Mouse (Mus musculus) heart, embryonic 12.5 days (tissue): ENCODE data around the gene 6430628N08Rik. TPM values are rescaled to one million over a fixed set of nuclear protein-coding genes. Genes with fewer than 3 reads are reported as not detected.

Experiments
- ATAC-seq: fragments of 200-750 bp; cut with Nextera tagmentation; 2 replicates; pipeline ENCODE4 v1.8.0; 2017; ENCODE audit warnings: moderate TSS enrichment, moderate library complexity; ENCODE audit not compliant: insufficient number of reproducible peaks, low FRiP score
- H3K27ac ChIP-seq: fragments of 300-500 bp; sonication (generic); 2 replicates; pipeline ENCODE4 v1.5.1; 2016; ENCODE audit warnings: mild to moderate bottlenecking, moderate library complexity; ENCODE audit not compliant: poor library complexity, severe bottlenecking
- H3K27me3 ChIP-seq: fragments of 300-500 bp; sonication (generic); replicated peaks from 2 replicates; pipeline ENCODE4 v1.6.1; 2016; ENCODE audit warnings: mild to moderate bottlenecking, moderate library complexity
- H3K36me3 ChIP-seq: fragments of 300-500 bp; sonication (generic); 2 replicates; pipeline ENCODE4 v1.6.1; 2016; ENCODE audit warnings: mild to moderate bottlenecking, moderate library complexity
- H3K4me1 ChIP-seq: fragments of 300-500 bp; sonication (generic); replicated peaks from 2 replicates; pipeline ENCODE4 v1.6.1; 2016; ENCODE audit warnings: mild to moderate bottlenecking
- H3K4me2 ChIP-seq: fragments of 300-500 bp; sonication (generic); 2 replicates; pipeline ENCODE4 v1.6.1; 2016; ENCODE audit warnings: mild to moderate bottlenecking, moderate library complexity
- H3K4me3 ChIP-seq: fragments of 300-500 bp; sonication (generic); 2 replicates; pipeline ENCODE4 v1.5.1; 2016; ENCODE audit warnings: mild to moderate bottlenecking
- H3K9ac ChIP-seq: fragments of 300-500 bp; sonication (generic); 2 replicates; pipeline ENCODE4 v1.6.1; 2016; ENCODE audit warnings: mild to moderate bottlenecking, moderate library complexity
- H3K9me3 ChIP-seq: fragments of 300-500 bp; sonication (generic); replicated peaks from 2 replicates; pipeline ENCODE4 v1.6.1; 2016; ENCODE audit warnings: mild to moderate bottlenecking, moderate library complexity
- WGBS: fragments of 180-500 bp; shearing (Covaris S2); methylation state at CpG from one replicate; pipeline ENCODE4 v1.1.7; 2016; 5-methylcytosine and 5-hydroxymethylcytosine counted together
- polyA plus RNA-seq: library from polyadenylated mRNA; unstranded; fragments of >200 nt; fragmentation: Nextera tagmentation; extraction: Ambion mirVana; gene quantifications from 2 replicates; pipeline ENCODE4 v1.2.1, GENCODE M21; 2016

Gene 6430628N08Rik
- polyA plus RNA-seq, result not detected in 2 replicates

DNA sequence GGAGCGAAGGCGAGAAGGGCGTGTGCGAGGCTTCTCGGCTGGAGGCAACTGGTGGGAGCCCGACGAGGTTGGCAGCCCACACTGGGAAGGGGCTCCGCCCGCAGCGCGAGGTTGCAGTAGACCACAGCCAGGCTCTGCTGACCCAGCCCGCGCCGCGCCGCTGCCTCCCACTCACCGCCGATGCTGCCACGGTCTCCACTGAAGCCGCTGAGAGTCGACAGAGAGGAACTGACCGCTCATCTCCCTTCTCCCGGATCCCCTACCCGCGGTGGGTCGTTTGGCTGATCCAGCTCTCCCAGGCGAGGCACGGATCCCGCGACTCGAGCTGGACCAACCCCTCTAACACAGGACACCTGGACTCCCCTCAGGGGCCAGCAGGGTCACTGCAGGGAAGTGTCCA, at the start of gene 6430628N08Rik:
Gene 6430628N08Rik, plus strand, starts transcription at position 113 of the 400 bp plus-strand sequence.
- H3K27me3 ChIP-seq, result peaks cover 82% of the 10 kb centered on the region
- WGBS, result under 1% methylated on average over 31 of the region's 31 CpGs

DNA sequence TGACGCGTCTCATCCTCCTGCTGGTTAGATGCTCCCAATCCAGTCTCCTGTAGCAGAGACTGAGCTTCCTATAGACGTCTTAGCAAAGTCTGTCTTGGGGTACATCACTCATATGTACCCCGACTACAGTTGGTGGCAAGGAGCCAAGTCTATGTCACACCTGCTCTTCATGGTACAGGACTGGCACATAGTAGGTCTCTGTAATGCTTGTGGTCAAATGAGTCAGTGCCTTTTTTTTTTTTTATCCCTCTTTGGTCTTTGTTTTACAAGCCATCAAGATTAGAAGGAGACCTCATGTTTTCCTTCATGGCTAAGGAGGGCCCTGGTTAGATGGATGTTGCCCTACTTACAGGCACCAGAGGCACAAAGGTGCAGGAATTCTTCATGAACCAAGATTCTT, 49.6 kb upstream of the 6430628N08Rik start:
- H3K9me3 ChIP-seq, result no peaks in the 10 kb centered on the region
- H3K36me3 ChIP-seq, result no peaks in the 10 kb centered on the region
- 88% methylated on average over 4 of the region's 4 CpGs for WGBS
- ATAC-seq, result no peak
- H3K9ac ChIP-seq, result no peak overlapping the region
- no peak overlapping the region for H3K4me2 ChIP-seq
- H3K27me3 ChIP-seq, result no peaks in the 10 kb centered on the region
- H3K4me1 ChIP-seq, result peaks cover 7% of the 10 kb centered on the region; the same call in 1 of the 2 replicates
- H3K4me3 ChIP-seq, result no peak overlapping the region
- no peak overlapping the region for H3K27ac ChIP-seq

More for the DNA sequence above, at the start of gene 6430628N08Rik:
- Histone ChIP-seq H3K4me2 (peak within 1 kb of the TSS; percentile 63), H3K9ac (no peak within 1 kb of the TSS; the same call in 1 of the 2 replicates), H3K36me3 (no peaks in the 10 kb centered on the region), H3K27ac (no peak within 1 kb of the TSS), H3K4me1 (peaks cover 10% of the 10 kb centered on the region; the same call in 1 of the 2 replicates), H3K9me3 (no peaks in the 10 kb centered on the region), H3K4me3 (peak within 1 kb of the TSS; percentile 21)
- no peak for ATAC-seq

DNA sequence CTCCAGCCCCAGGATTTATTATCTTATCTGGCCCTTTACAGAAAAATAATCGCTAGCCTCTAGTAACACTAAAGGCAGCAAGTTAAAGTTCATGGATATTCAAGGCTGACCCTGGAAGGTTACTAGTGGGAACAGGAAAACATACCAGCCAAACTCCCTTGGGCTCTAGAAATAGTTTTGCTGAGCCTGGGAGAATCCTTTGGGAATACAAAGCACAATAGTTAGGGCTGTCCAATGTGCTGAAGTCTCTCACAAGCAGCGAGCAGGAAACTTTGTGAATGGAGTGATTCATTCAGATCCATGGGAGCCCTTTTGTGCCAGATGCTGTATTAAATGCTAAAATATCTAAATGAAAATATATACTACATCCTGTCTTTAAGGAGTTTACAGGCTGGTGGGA, 43.8 kb upstream of the 6430628N08Rik start:
- 31% methylated on average over 2 of the region's 2 CpGs for WGBS
- no peaks in the 10 kb centered on the region for H3K9me3 ChIP-seq
- no peak overlapping the region for H3K9ac ChIP-seq
- no peaks in the 10 kb centered on the region for H3K27me3 ChIP-seq
- no peak overlapping the region for H3K4me3 ChIP-seq
- H3K4me2 ChIP-seq, result no peak overlapping the region
- H3K36me3 ChIP-seq, result peaks cover 2% of the 10 kb centered on the region; the same call in 1 of the 2 replicates
- H3K4me1 ChIP-seq, result peaks cover 35% of the 10 kb centered on the region
- ATAC-seq, result no peak
- no peak overlapping the region for H3K27ac ChIP-seq

DNA sequence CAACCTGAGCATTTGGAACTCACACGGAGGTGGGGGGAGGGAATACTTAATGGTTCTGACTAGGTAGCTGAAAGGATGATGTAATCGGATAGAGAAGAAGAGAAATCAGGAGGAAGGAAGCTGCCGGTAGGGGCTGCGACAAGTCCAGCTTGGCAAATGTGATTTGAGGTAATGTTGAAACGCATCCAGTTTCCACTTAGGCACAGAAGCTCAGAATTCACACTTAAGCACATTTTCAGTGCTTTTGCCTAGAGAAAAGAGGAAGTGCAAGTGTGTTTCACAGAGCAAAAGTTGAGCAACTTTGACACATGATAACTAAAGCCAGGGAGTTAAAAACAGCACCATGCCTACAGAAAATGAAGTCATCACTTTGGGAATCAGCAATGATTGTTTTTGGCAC, 43.1 kb upstream of the 6430628N08Rik start:
- H3K4me2 ChIP-seq, result no peak overlapping the region
- peaks cover 2% of the 10 kb centered on the region; the same call in 1 of the 2 replicates for H3K36me3 ChIP-seq
- H3K4me1 ChIP-seq, result peaks cover 37% of the 10 kb centered on the region
- H3K27ac ChIP-seq, result 0 out of 2 replicates have a peak overlapping the region, but pooled peaks have one; percentile 13
- no peak overlapping the region for H3K9ac ChIP-seq
- H3K27me3 ChIP-seq, result no peaks in the 10 kb centered on the region
- no peak for ATAC-seq
- 39% methylated on average over 5 of the region's 5 CpGs for WGBS
- no peaks in the 10 kb centered on the region for H3K9me3 ChIP-seq
- no peak overlapping the region for H3K4me3 ChIP-seq

DNA sequence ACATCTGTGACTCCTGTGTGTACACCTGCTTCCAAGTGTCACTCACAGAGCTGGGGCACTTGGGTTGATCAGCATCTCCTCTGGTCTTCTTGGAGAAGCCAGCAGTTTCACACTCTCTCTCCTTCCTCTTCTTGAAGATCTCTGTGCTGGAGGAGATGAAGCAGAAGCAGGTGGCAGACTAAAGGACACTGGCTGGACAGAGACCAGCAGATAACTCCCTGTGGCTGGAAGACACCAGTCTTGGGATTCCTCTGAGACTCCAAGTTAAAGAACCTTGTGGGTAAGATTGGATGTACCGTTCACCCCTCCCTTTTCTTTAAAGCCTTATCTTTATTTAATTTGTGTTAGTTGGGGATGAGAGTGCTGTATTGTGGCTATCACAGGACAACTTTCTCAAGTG, 42.4 kb upstream of the 6430628N08Rik start:
- Histone ChIP-seq H3K27ac (0 out of 2 replicates have a peak overlapping the region, but pooled peaks have one; percentile 13), H3K36me3 (peaks cover 2% of the 10 kb centered on the region; the same call in 1 of the 2 replicates), H3K9me3 (no peaks in the 10 kb centered on the region), H3K4me1 (peaks cover 37% of the 10 kb centered on the region), H3K4me2 (no peak overlapping the region), H3K4me3 (no peak overlapping the region), H3K9ac (no peak overlapping the region), H3K27me3 (no peaks in the 10 kb centered on the region)
- no peak for ATAC-seq
- 79% methylated on average over 1 of the region's 1 CpGs for WGBS

DNA sequence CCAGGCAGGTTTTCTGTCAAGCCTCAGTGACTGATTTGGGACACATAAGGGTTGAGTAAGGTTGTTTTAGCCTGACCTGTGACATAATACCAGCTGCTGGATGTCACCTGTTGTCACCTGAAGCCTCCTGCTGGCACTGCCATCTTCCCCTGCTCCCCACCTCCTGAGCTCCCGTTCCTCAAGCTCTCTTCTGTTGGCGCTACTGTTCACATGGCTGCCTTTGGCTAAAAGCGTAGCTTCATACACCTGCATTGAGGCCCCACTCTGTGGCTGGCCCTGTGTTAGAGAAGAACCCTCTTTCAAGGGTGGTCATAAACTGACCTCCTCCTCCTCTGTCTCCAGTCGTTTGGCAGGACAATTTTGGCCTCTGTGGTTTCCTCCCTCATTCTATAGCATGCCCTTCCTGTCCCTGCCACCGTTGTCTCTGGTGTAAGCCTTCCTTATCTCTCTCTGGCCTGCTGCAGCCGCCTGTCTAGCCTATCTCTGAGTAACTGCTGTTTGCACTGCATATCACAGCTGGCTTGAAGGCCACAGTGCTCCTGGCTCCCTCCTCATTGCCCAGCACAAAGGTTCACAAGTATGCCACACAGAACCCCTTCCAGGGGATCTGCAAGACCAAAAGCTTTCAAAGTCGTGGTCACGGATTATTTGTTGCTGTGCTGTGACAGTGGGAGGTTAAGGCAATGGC, 41.3 kb upstream of the 6430628N08Rik start:
- H3K9ac ChIP-seq, result no peak overlapping the region
- ATAC-seq, result peak; percentile 95
- H3K4me3 ChIP-seq, result no peak overlapping the region
- 26% methylated on average over 8 of the region's 8 CpGs for WGBS
- H3K36me3 ChIP-seq, result peaks cover 2% of the 10 kb centered on the region; the same call in 1 of the 2 replicates
- no peaks in the 10 kb centered on the region for H3K9me3 ChIP-seq
- peak overlapping the region; percentile 63 for H3K27ac ChIP-seq
- 0 out of 2 replicates have a peak, but pooled peaks cover under 1% of the 10 kb centered on the region for H3K27me3 ChIP-seq
- H3K4me2 ChIP-seq, result peak overlapping the region; percentile 29; the same call in 1 of the 2 replicates
- peaks cover 37% of the 10 kb centered on the region for H3K4me1 ChIP-seq

DNA sequence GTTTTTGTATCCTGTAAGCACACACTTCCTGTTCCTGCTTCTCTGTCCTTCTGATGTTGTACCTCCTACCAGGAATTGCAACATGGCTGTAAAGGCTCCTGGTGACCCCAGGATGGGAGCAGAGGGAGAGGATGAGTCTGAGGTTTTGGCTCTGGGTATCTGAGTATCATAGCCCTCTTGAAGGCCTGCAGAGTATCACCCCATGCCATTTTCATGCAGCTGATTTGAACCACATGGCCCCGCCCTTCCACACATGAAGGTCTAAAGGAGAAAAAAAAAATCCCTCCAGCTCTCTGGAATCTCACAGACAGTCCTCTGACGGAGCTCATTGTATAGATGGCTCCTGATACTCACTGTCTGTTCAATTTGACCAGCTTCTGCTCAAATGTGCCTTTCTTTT, 40.4 kb upstream of the 6430628N08Rik start:
- H3K4me3 ChIP-seq, result no peak overlapping the region
- no peak overlapping the region for H3K27ac ChIP-seq
- no peak overlapping the region for H3K4me2 ChIP-seq
- H3K4me1 ChIP-seq, result peaks cover 41% of the 10 kb centered on the region
- 69% methylated on average over 2 of the region's 2 CpGs for WGBS
- H3K27me3 ChIP-seq, result 0 out of 2 replicates have a peak, but pooled peaks cover 8% of the 10 kb centered on the region
- no peak overlapping the region for H3K9ac ChIP-seq
- no peak for ATAC-seq
- no peaks in the 10 kb centered on the region for H3K9me3 ChIP-seq
- peaks cover 2% of the 10 kb centered on the region; the same call in 1 of the 2 replicates for H3K36me3 ChIP-seq

DNA sequence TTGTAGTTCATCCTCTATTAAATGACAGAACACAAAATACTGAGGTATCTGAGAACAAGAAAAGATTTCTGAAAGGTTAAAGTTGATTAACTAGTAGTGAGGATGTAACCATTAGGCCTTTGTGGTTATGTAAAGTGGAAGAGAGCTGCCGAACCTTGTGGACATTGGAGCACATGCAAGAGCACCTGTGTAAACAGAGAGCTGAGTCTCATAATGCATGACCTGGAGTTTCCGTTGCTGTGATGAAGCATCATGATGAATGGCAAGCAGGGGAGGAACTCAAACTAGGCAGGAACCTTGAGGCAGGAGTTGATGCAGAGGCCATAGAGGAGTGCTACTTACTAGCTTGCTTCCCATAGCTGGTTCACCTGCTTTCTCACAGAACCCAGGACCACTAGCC, 39.8 kb upstream of the 6430628N08Rik start:
- ATAC-seq, result no peak
- 0 out of 2 replicates have a peak, but pooled peaks cover 8% of the 10 kb centered on the region for H3K27me3 ChIP-seq
- H3K27ac ChIP-seq, result no peak overlapping the region
- H3K9me3 ChIP-seq, result no peaks in the 10 kb centered on the region
- H3K4me1 ChIP-seq, result peaks cover 46% of the 10 kb centered on the region
- H3K36me3 ChIP-seq, result peaks cover 2% of the 10 kb centered on the region; the same call in 1 of the 2 replicates
- no peak overlapping the region for H3K9ac ChIP-seq
- 62% methylated on average over 2 of the region's 2 CpGs for WGBS
- no peak overlapping the region for H3K4me2 ChIP-seq
- H3K4me3 ChIP-seq, result no peak overlapping the region

DNA sequence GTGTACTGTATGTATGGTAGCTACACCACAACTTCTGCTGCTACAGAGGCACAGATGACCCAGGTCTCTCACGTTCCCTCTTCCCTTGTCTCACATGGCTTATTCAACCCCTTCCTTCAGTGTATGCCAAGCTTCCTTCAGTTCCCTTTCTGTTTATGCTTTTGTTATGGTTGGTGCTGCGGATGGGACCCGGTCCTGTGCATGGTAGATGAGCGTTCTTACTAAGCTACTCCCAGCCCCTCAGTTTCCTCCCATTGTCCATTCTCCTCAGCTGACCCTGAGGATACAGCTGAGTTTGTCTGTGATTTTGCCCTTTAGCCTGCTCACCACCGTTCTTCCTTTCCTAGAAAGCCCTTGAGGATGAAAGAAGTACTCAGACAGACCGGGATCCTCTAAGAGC, 38.9 kb upstream of the 6430628N08Rik start:
- Histone ChIP-seq H3K27me3 (0 out of 2 replicates have a peak, but pooled peaks cover 8% of the 10 kb centered on the region), H3K9me3 (no peaks in the 10 kb centered on the region), H3K4me1 (peaks cover 54% of the 10 kb centered on the region), H3K27ac (no peak overlapping the region), H3K4me2 (no peak overlapping the region), H3K36me3 (peaks cover 2% of the 10 kb centered on the region; the same call in 1 of the 2 replicates), H3K9ac (no peak overlapping the region), H3K4me3 (no peak overlapping the region)
- no peak for ATAC-seq
- WGBS, result 70% methylated on average over 6 of the region's 6 CpGs

DNA sequence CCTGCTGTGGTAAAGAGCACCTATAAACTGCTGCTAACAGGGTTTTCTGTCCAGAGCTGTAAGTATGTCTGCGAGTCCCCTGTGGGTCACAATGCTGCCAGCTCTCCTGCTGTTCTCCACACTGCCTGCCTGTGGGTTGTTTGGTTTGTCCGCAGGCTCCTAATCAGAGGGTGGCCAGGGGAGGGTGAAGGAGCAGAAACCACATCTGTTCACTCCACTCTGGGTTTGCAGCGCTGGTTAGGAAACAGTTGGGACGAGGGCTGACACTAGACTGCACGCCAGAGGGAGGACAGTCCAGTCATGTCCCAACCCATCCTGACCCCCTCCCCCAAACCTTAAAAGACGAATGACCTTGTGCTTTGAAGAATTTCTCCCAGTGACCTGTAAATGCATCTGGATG, 35.4 kb upstream of the 6430628N08Rik start:
- 40% methylated on average over 6 of the region's 6 CpGs for WGBS
- Histone ChIP-seq H3K4me3 (no peak overlapping the region), H3K9ac (no peak overlapping the region), H3K27me3 (0 out of 2 replicates have a peak, but pooled peaks cover 8% of the 10 kb centered on the region), H3K36me3 (peaks cover 30% of the 10 kb centered on the region), H3K4me1 (peaks cover 32% of the 10 kb centered on the region), H3K9me3 (no peaks in the 10 kb centered on the region), H3K4me2 (no peak overlapping the region), H3K27ac (no peak overlapping the region)
- 0 out of 2 replicates have a peak, but pooled peaks have one; percentile 23 for ATAC-seq

DNA sequence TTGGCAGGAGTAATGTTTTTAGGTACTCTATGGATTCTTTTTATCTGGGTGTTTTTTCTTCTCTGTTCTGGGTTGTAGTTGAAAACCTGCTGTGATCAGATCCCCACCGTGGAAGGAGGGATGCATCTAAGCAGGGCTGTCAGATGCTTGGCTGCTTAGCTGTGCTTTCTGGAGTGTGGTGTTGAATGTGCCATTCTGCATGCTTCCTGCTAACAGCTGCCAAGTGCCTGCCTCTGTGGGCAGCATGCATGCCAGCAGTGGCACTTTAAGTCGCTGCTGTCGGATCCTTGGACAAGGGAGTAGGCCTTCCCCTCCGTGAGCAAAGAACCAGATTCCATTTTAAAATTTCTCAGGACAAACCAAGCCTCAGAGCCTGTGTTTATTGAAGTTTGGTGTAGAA, 34.9 kb upstream of the 6430628N08Rik start:
- no peaks in the 10 kb centered on the region for H3K9me3 ChIP-seq
- H3K4me1 ChIP-seq, result peaks cover 29% of the 10 kb centered on the region
- H3K36me3 ChIP-seq, result peaks cover 34% of the 10 kb centered on the region
- 62% methylated on average over 4 of the region's 4 CpGs for WGBS
- H3K9ac ChIP-seq, result no peak overlapping the region
- no peak for ATAC-seq
- H3K27ac ChIP-seq, result no peak overlapping the region; the same call in 1 of the 2 replicates
- H3K27me3 ChIP-seq, result 0 out of 2 replicates have a peak, but pooled peaks cover 8% of the 10 kb centered on the region
- H3K4me2 ChIP-seq, result no peak overlapping the region
- H3K4me3 ChIP-seq, result no peak overlapping the region
